Mouse (Mus musculus): ENCODE measurements around the gene Tldc1. TPM values are rescaled to one million over a fixed set of nuclear protein-coding genes. Genes with fewer than 3 reads are reported as not detected.

Tldc1 gene
- total RNA-seq, 4 experiments from 2014 or later: 11.3 to 14.3 (median 12.1) TPM

GRCm38 (mm10) chr8:119801168-119801567 is 23.0 kb upstream of the Tldc1 start:
- DNase-seq (ENCODE audit: low spot score): no peak

GRCm38 (mm10) chr8:119798965-119799264 is 20.7 kb upstream of the Tldc1 start:
- DNase-seq (ENCODE audit: low spot score): peak; percentile 41

GRCm38 (mm10) chr8:119798170-119798964 is 20.2 kb upstream of the Tldc1 start:
- DNase-seq (ENCODE audit: low spot score): no peak

GRCm38 (mm10) chr8:119795651-119796050 is 17.4 kb upstream of the Tldc1 start:
- no peak for DNase-seq (ENCODE audit: low spot score)

GRCm38 (mm10) chr8:119794689-119795088 is 16.5 kb upstream of the Tldc1 start:
- DNase-seq (ENCODE audit: low spot score): no peak

- no peak for DNase-seq (ENCODE audit: low spot score)
Measured at GRCm38 (mm10) chr8:119791804-119792704, 13.8 kb upstream of the Tldc1 start.

- DNase-seq (ENCODE audit: low spot score): no peak
Measured at GRCm38 (mm10) chr8:119789581-119789980, 11.4 kb upstream of the Tldc1 start.

GRCm38 (mm10) chr8:119788607-119789381 is 10.6 kb upstream of the Tldc1 start:
- no peak for DNase-seq (ENCODE audit: low spot score)

GRCm38 (mm10) chr8:119787341-119787740 is 9.1 kb upstream of the Tldc1 start:
- no peak for DNase-seq (ENCODE audit: low spot score)

- no peak for DNase-seq (ENCODE audit: low spot score)
Measured at GRCm38 (mm10) chr8:119786871-119787270, 8.7 kb upstream of the Tldc1 start.

GRCm38 (mm10) chr8:119785764-119786405 is 7.7 kb upstream of the Tldc1 start:
- DNase-seq (ENCODE audit: low spot score): no peak

GRCm38 (mm10) chr8:119784676-119785075 is 6.5 kb upstream of the Tldc1 start:
- DNase-seq (ENCODE audit: low spot score): no peak

GRCm38 (mm10) chr8:119784141-119784574 is 5.9 kb upstream of the Tldc1 start:
- DNase-seq (ENCODE audit: low spot score): no peak

- no peak for DNase-seq (ENCODE audit: low spot score)
Measured at GRCm38 (mm10) chr8:119783579-119783978, 5.4 kb upstream of the Tldc1 start.

GRCm38 (mm10) chr8:119782715-119783114 is 4.5 kb upstream of the Tldc1 start:
- peak; percentile 76 for DNase-seq (ENCODE audit: low spot score)

- no peak for DNase-seq (ENCODE audit: low spot score)
Measured at GRCm38 (mm10) chr8:119781086-119781840, 3.0 kb upstream of the Tldc1 start.

- DNase-seq (ENCODE audit: low spot score): no peak
Measured at GRCm38 (mm10) chr8:119780402-119781049, 2.3 kb upstream of the Tldc1 start.

GRCm38 (mm10) chr8:119779013-119779737 is 959 bp upstream of the Tldc1 start:
- peak; percentile 88 for DNase-seq (ENCODE audit: low spot score)

GRCm38 (mm10) chr8:119777765-119778164 is 451 bp downstream of the Tldc1 start:
- no peak for DNase-seq (ENCODE audit: low spot score)

Measured in heart, adult 8-10 months (tissue).